Mouse (Mus musculus) gastrocnemius, postnatal 10 days (tissue): ENCODE measurements around the gene Eps8l2. TPM values are rescaled to one million over a fixed set of nuclear protein-coding genes. Genes with fewer than 3 reads are reported as not detected.

Source experiments
- DNase-seq: peaks from one replicate; pipeline ENCODE4 v3.0.0; 2021; ENCODE audit warnings: mixed read lengths
- total RNA-seq, 2 experiments: library from RNA; stranded (reverse); gene quantifications; 2 replicates each; pipeline ENCODE4 v1.2.3; 2021

The Eps8l2 gene
- total RNA-seq, 2 experiments from 2014 or later = 1.5 to 2.3 TPM

- DNase-seq = no peak
These were observed 10.2 kb upstream of the Eps8l2 start for GRCm38 (mm10) chr7:141328373-141328990.

- no peak for DNase-seq
These were observed 8.0 kb upstream of the Eps8l2 start for GRCm38 (mm10) chr7:141330706-141331105.

- no peak for DNase-seq
These were observed 6.7 kb upstream of the Eps8l2 start for GRCm38 (mm10) chr7:141331990-141332389.

GRCm38 (mm10) chr7:141335044-141335579 lies 3.6 kb upstream of the Eps8l2 start:
- no peak for DNase-seq

GRCm38 (mm10) chr7:141335682-141336081 lies 3.0 kb upstream of the Eps8l2 start:
- DNase-seq = no peak

GRCm38 (mm10) chr7:141336296-141336695 lies 2.4 kb upstream of the Eps8l2 start:
- DNase-seq = no peak

- no peak for DNase-seq
These were observed 814 bp upstream of the Eps8l2 start for GRCm38 (mm10) chr7:141337716-141338416.

- no peak for DNase-seq
These were observed 688 bp downstream of the Eps8l2 start for GRCm38 (mm10) chr7:141339215-141339920.

GRCm38 (mm10) chr7:141340023-141340422 lies 1.3 kb downstream of the Eps8l2 start:
- DNase-seq = no peak

GRCm38 (mm10) chr7:141340476-141340875 lies 1.8 kb downstream of the Eps8l2 start:
- no peak for DNase-seq

- DNase-seq = no peak
These were observed 3.1 kb downstream of the Eps8l2 start for GRCm38 (mm10) chr7:141341689-141342226.

- no peak for DNase-seq
These were observed 4.5 kb downstream of the Eps8l2 start for GRCm38 (mm10) chr7:141343230-141343629.

GRCm38 (mm10) chr7:141343696-141344095 lies 5.0 kb downstream of the Eps8l2 start:
- no peak for DNase-seq

GRCm38 (mm10) chr7:141344787-141345186 lies 6.1 kb downstream of the Eps8l2 start:
- no peak for DNase-seq

GRCm38 (mm10) chr7:141351061-141351460 lies 12.4 kb downstream of the Eps8l2 start:
- no peak for DNase-seq

GRCm38 (mm10) chr7:141355051-141355450 lies 16.4 kb downstream of the Eps8l2 start:
- no peak for DNase-seq

GRCm38 (mm10) chr7:141355626-141356326 lies 17.1 kb downstream of the Eps8l2 start:
- DNase-seq = no peak

GRCm38 (mm10) chr7:141356971-141357370 lies 18.3 kb downstream of the Eps8l2 start:
- DNase-seq = no peak

GRCm38 (mm10) chr7:141361510-141361909 lies 22.8 kb downstream of the Eps8l2 start:
- no peak for DNase-seq

GRCm38 (mm10) chr7:141363106-141363751 lies 24.5 kb downstream of the Eps8l2 start:
- DNase-seq = peak; percentile 63

GRCm38 (mm10) chr7:141363752-141364125 lies 25.1 kb downstream of the Eps8l2 start:
- DNase-seq = no peak
